Mouse (Mus musculus) limb, embryonic 13.5 days (tissue): ENCODE results near the gene Lamtor2. TPM values are rescaled to one million over a fixed set of nuclear protein-coding genes. Genes with fewer than 3 reads are reported as not detected.
A peak's percentile ranks its signal among the peaks of the same experiment; 100 is the strongest.
"Not testable (repeated sequence)": the region's sequence is repeated elsewhere in the genome, so short reads cannot be mapped to it uniquely, and the experiment has no call there.

Experiments used
- ATAC-seq: fragments of 200-750 bp; cut with Nextera tagmentation; 2 replicates; pipeline ENCODE4 v1.8.0; 2017; ENCODE audit warnings: low read depth, moderate number of reproducible peaks, moderate TSS enrichment; ENCODE audit not compliant: low FRiP score
- H3K27ac ChIP-seq: fragments of 300-500 bp; sonication (generic); 2 replicates; pipeline ENCODE4 v1.5.1; 2015; ENCODE audit warnings: inconsistent platforms, mild to moderate bottlenecking, moderate library complexity
- H3K27me3 ChIP-seq: fragments of 300-500 bp; sonication (generic); 2 replicates; pipeline ENCODE4 v1.6.1; 2015; ENCODE audit warnings: mild to moderate bottlenecking, inconsistent platforms
- H3K36me3 ChIP-seq: fragments of 300-500 bp; sonication (generic); 2 replicates; pipeline ENCODE4 v1.6.1; 2015; ENCODE audit warnings: inconsistent platforms, mild to moderate bottlenecking, moderate library complexity
- H3K4me1 ChIP-seq: fragments of 300-500 bp; sonication (generic); 2 replicates; pipeline ENCODE4 v1.6.1; 2015; ENCODE audit warnings: inconsistent platforms
- H3K4me2 ChIP-seq: fragments of 300-500 bp; sonication (generic); replicated peaks from 2 replicates; pipeline ENCODE4 v1.6.1; 2015; ENCODE audit warnings: inconsistent platforms, mild to moderate bottlenecking, moderate library complexity
- H3K4me3 ChIP-seq: fragments of 300-500 bp; sonication (generic); 2 replicates; pipeline ENCODE4 v1.5.1; 2015; ENCODE audit warnings: moderate library complexity, mild to moderate bottlenecking, inconsistent platforms
- H3K9ac ChIP-seq: fragments of 300-500 bp; sonication (generic); 2 replicates; pipeline ENCODE4 v1.6.1; 2015; ENCODE audit warnings: mild to moderate bottlenecking, inconsistent platforms
- H3K9me3 ChIP-seq: fragments of 300-500 bp; sonication (generic); 2 replicates; pipeline ENCODE4 v1.6.1; 2016; ENCODE audit warnings: inconsistent platforms
- WGBS: fragments of 180-500 bp; shearing (Covaris S2); methylation state at CpG from one replicate; pipeline ENCODE4 v1.1.7; 2015; 5-methylcytosine and 5-hydroxymethylcytosine counted together
- polyA plus RNA-seq: library from polyadenylated mRNA; unstranded; fragments of >200 nt; fragmentation: Nextera tagmentation; extraction: Ambion mirVana; gene quantifications from 2 replicates; pipeline ENCODE4 v1.2.1, GENCODE M21; 2015

Lamtor2 gene
- polyA plus RNA-seq = 147 and 154 TPM in 2 replicates

GRCm38 (mm10) chr3:88552676-88553524 lies at the start of gene Lamtor2:
Gene Lamtor2, minus strand, starts transcription at chr3:88553074.
- under 1% methylated on average over 48 of the region's 48 CpGs for WGBS
- no peaks in the 10 kb centered on the region for H3K9me3 ChIP-seq
- H3K27ac ChIP-seq = peak within 1 kb of the TSS; percentile 95
- H3K9ac ChIP-seq = peak within 1 kb of the TSS; percentile 94
- peak within 1 kb of the TSS; percentile 81 for H3K4me2 ChIP-seq
- peaks cover 26% of the 10 kb centered on the region for H3K4me1 ChIP-seq
- H3K4me3 ChIP-seq = peak within 1 kb of the TSS; percentile 92
- ATAC-seq = peak; percentile 90
- no peaks in the 10 kb centered on the region for H3K27me3 ChIP-seq
- peaks cover 24% of the 10 kb centered on the region for H3K36me3 ChIP-seq

- Histone ChIP-seq H3K9me3 (no peaks in the 10 kb centered on the region), H3K36me3 (no peaks in the 10 kb centered on the region), H3K27ac (no peak overlapping the region), H3K27me3 (no peaks in the 10 kb centered on the region), H3K4me2 (no peak overlapping the region), H3K9ac (no peak overlapping the region), H3K4me1 (peaks cover 6% of the 10 kb centered on the region), H3K4me3 (no peak overlapping the region)
- ATAC-seq = no peak
- WGBS = 85% methylated on average over 4 of the region's 4 CpGs
Measured at GRCm38 (mm10) chr3:88602466-88602865, 49.6 kb upstream of the Lamtor2 start.

GRCm38 (mm10) chr3:88596547-88596946 lies 43.7 kb upstream of the Lamtor2 start:
- WGBS = 76% methylated on average over 4 of the region's 4 CpGs
- H3K27ac ChIP-seq, H3K4me3 ChIP-seq, H3K36me3 ChIP-seq, H3K9ac ChIP-seq, H3K9me3 ChIP-seq, ATAC-seq, H3K4me2 ChIP-seq, H3K27me3 ChIP-seq: not testable (repeated sequence)
- H3K4me1 ChIP-seq = peaks cover 19% of the 10 kb centered on the region

- H3K27me3 ChIP-seq = no peaks in the 10 kb centered on the region
- H3K9me3 ChIP-seq = no peaks in the 10 kb centered on the region
- H3K36me3 ChIP-seq = peaks cover 6% of the 10 kb centered on the region
- no peak; the same call in 1 of the 2 replicates for ATAC-seq
- peak overlapping the region; percentile 31 for H3K4me2 ChIP-seq
- no peak overlapping the region for H3K4me3 ChIP-seq
- peak overlapping the region; percentile 65; the same call in 1 of the 2 replicates for H3K27ac ChIP-seq
- H3K4me1 ChIP-seq = peaks cover 32% of the 10 kb centered on the region
- no peak overlapping the region for H3K9ac ChIP-seq
- 35% methylated on average over 10 of the region's 10 CpGs for WGBS
Measured at GRCm38 (mm10) chr3:88593893-88594580, 41.2 kb upstream of the Lamtor2 start.

GRCm38 (mm10) chr3:88592942-88593576 lies 40.2 kb upstream of the Lamtor2 start:
- H3K9me3 ChIP-seq = no peaks in the 10 kb centered on the region
- no peak overlapping the region for H3K4me2 ChIP-seq
- peaks cover 32% of the 10 kb centered on the region for H3K4me1 ChIP-seq
- 74% methylated on average over 10 of the region's 10 CpGs for WGBS
- no peaks in the 10 kb centered on the region for H3K27me3 ChIP-seq
- no peak overlapping the region for H3K9ac ChIP-seq
- H3K27ac ChIP-seq = no peak overlapping the region
- ATAC-seq = no peak
- no peak overlapping the region for H3K4me3 ChIP-seq
- peaks cover 16% of the 10 kb centered on the region for H3K36me3 ChIP-seq

GRCm38 (mm10) chr3:88591950-88592731 lies 39.3 kb upstream of the Lamtor2 start:
- H3K4me3 ChIP-seq = no peak overlapping the region
- peaks cover 25% of the 10 kb centered on the region for H3K36me3 ChIP-seq
- WGBS = 35% methylated on average over 9 of the region's 9 CpGs
- H3K9me3 ChIP-seq = no peaks in the 10 kb centered on the region
- no peak overlapping the region for H3K9ac ChIP-seq
- no peaks in the 10 kb centered on the region for H3K27me3 ChIP-seq
- H3K4me2 ChIP-seq = no peak overlapping the region
- H3K27ac ChIP-seq = no peak overlapping the region; the same call in 1 of the 2 replicates
- ATAC-seq = no peak
- peaks cover 32% of the 10 kb centered on the region for H3K4me1 ChIP-seq

GRCm38 (mm10) chr3:88591044-88591443 lies 38.2 kb upstream of the Lamtor2 start:
- Histone ChIP-seq H3K4me3 (no peak overlapping the region), H3K27me3 (no peaks in the 10 kb centered on the region), H3K4me1 (peaks cover 32% of the 10 kb centered on the region), H3K9me3 (no peaks in the 10 kb centered on the region), H3K36me3 (peaks cover 36% of the 10 kb centered on the region), H3K4me2 (no peak overlapping the region), H3K27ac (peak overlapping the region; percentile 33; the same call in 1 of the 2 replicates), H3K9ac (no peak overlapping the region; the same call in 1 of the 2 replicates)
- 45% methylated on average over 3 of the region's 3 CpGs for WGBS
- ATAC-seq = no peak

GRCm38 (mm10) chr3:88590246-88590645 lies 37.4 kb upstream of the Lamtor2 start:
- ATAC-seq = no peak
- no peak overlapping the region for H3K4me2 ChIP-seq
- H3K27me3 ChIP-seq = no peaks in the 10 kb centered on the region
- peaks cover 32% of the 10 kb centered on the region for H3K4me1 ChIP-seq
- no peak overlapping the region for H3K9ac ChIP-seq
- H3K4me3 ChIP-seq = no peak overlapping the region
- no peaks in the 10 kb centered on the region for H3K9me3 ChIP-seq
- H3K36me3 ChIP-seq = peaks cover 43% of the 10 kb centered on the region
- peak overlapping the region; percentile 39; the same call in 1 of the 2 replicates for H3K27ac ChIP-seq
- 28% methylated on average over 5 of the region's 5 CpGs for WGBS

- Histone ChIP-seq H3K9ac (no peak overlapping the region), H3K27ac (no peak overlapping the region), H3K36me3 (peaks cover 73% of the 10 kb centered on the region), H3K4me1 (peaks cover 13% of the 10 kb centered on the region), H3K27me3 (no peaks in the 10 kb centered on the region), H3K9me3 (no peaks in the 10 kb centered on the region), H3K4me3 (no peak overlapping the region), H3K4me2 (no peak overlapping the region)
- 91% methylated on average over 5 of the region's 5 CpGs for whole genome bisulfite sequencing
- ATAC-seq = no peak
Measured at GRCm38 (mm10) chr3:88586640-88587039, 33.8 kb upstream of the Lamtor2 start.

GRCm38 (mm10) chr3:88585769-88586168 lies 32.9 kb upstream of the Lamtor2 start:
- H3K27me3 ChIP-seq = no peaks in the 10 kb centered on the region
- peaks cover 80% of the 10 kb centered on the region for H3K36me3 ChIP-seq
- 93% methylated on average over 6 of the region's 6 CpGs for WGBS
- H3K9me3 ChIP-seq = no peaks in the 10 kb centered on the region
- no peak for ATAC-seq
- H3K9ac ChIP-seq = no peak overlapping the region
- H3K4me2 ChIP-seq = no peak overlapping the region
- no peak overlapping the region for H3K4me3 ChIP-seq
- H3K27ac ChIP-seq = no peak overlapping the region
- peaks cover 12% of the 10 kb centered on the region for H3K4me1 ChIP-seq

- H3K4me2 ChIP-seq = peak overlapping the region; percentile 77
- H3K4me3 ChIP-seq = peak overlapping the region; percentile 71
- peak; percentile 88 for ATAC-seq
- peaks cover 17% of the 10 kb centered on the region for H3K4me1 ChIP-seq
- H3K9me3 ChIP-seq = no peaks in the 10 kb centered on the region
- H3K27me3 ChIP-seq = no peaks in the 10 kb centered on the region
- H3K27ac ChIP-seq = peak overlapping the region; percentile 45; the same call in 1 of the 2 replicates
- peaks cover 37% of the 10 kb centered on the region for H3K36me3 ChIP-seq
- H3K9ac ChIP-seq = peak overlapping the region; percentile 87
- under 1% methylated on average over 34 of the region's 34 CpGs for WGBS
Measured at GRCm38 (mm10) chr3:88579454-88580117, 26.7 kb upstream of the Lamtor2 start.
